Mouse (Mus musculus) embryonic facial prominence, embryonic 12.5 days (tissue): ENCODE data around the gene Rab11b. TPM values are rescaled to one million over a fixed set of nuclear protein-coding genes. Genes with fewer than 3 reads are reported as not detected.
"Not testable (repeated sequence)": the region's sequence is repeated elsewhere in the genome, so short reads cannot be mapped to it uniquely, and the experiment has no call there.

Experiments used
- ATAC-seq: fragments of 200-750 bp; cut with Nextera tagmentation; 2 replicates; pipeline ENCODE4 v1.8.0; 2017; ENCODE audit not compliant: insufficient number of reproducible peaks, insufficient read depth, low FRiP score, low TSS enrichment
- H3K27ac ChIP-seq: fragments of 300-500 bp; sonication (generic); 2 replicates; pipeline ENCODE4 v1.5.1; 2016; ENCODE audit warnings: mild to moderate bottlenecking
- H3K27me3 ChIP-seq: fragments of 300-500 bp; sonication (generic); 2 replicates; pipeline ENCODE4 v1.6.1; 2016; ENCODE audit warnings: mild to moderate bottlenecking, moderate library complexity
- H3K36me3 ChIP-seq: fragments of 300-500 bp; sonication (generic); 2 replicates; pipeline ENCODE4 v1.6.1; 2016; ENCODE audit warnings: mild to moderate bottlenecking
- H3K4me1 ChIP-seq: fragments of 300-500 bp; sonication (generic); 2 replicates; pipeline ENCODE4 v1.6.1; 2016
- H3K4me2 ChIP-seq: fragments of 300-500 bp; sonication (generic); replicated peaks from 2 replicates; pipeline ENCODE4 v1.6.1; 2016; ENCODE audit warnings: mild to moderate bottlenecking, moderate library complexity
- H3K4me3 ChIP-seq: fragments of 300-500 bp; sonication (generic); 2 replicates; pipeline ENCODE4 v1.5.1; 2016; ENCODE audit warnings: mild to moderate bottlenecking
- H3K9ac ChIP-seq: fragments of 300-500 bp; sonication (generic); 2 replicates; pipeline ENCODE4 v1.6.1; 2016; ENCODE audit warnings: mild to moderate bottlenecking, moderate library complexity
- H3K9me3 ChIP-seq: fragments of 300-500 bp; sonication (generic); 2 replicates; pipeline ENCODE4 v1.6.1; 2016; ENCODE audit warnings: mild to moderate bottlenecking, moderate library complexity
- WGBS: fragments of 180-500 bp; shearing (Covaris S2); methylation state at CpG from one replicate; pipeline ENCODE4 v1.1.7; 2016; 5-methylcytosine and 5-hydroxymethylcytosine counted together
- polyA plus RNA-seq: library from polyadenylated mRNA; unstranded; fragments of >200 nt; fragmentation: Nextera tagmentation; extraction: Ambion mirVana; gene quantifications from 2 replicates; pipeline ENCODE4 v1.2.1, GENCODE M21; 2016

Gene Rab11b
- polyA plus RNA-seq, 1 experiment from 2014 or later: 367 TPM

DNA sequence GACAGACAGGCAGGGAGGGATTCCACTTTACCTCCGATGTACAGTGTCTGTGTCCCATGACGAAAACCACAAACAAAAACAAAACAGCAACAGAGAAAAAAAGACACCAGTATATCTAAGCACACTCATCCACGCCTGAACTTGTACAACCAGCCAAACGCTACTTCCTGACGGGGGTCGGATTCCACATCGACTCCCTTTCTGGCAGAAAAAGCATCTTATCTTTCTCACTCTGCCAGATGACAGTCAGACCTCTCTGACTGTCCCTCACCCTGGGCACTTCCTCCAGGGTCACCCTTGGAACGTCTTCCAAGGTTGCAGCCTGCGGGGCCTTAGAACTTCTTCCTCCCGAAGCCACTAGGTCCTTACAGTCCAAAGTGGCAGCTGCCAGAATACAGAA lies 26.8 kb downstream of the Rab11b start:
- not testable (repeated sequence) for H3K4me1 ChIP-seq, H3K4me3 ChIP-seq, H3K9me3 ChIP-seq, ATAC-seq, H3K27ac ChIP-seq, H3K36me3 ChIP-seq, H3K4me2 ChIP-seq, H3K9ac ChIP-seq, H3K27me3 ChIP-seq
- 73% methylated on average over 10 of the region's 10 CpGs for WGBS

- not testable (repeated sequence) for H3K9me3 ChIP-seq, H3K4me2 ChIP-seq, H3K36me3 ChIP-seq, ATAC-seq, H3K27me3 ChIP-seq, H3K4me1 ChIP-seq, H3K27ac ChIP-seq, H3K9ac ChIP-seq, H3K4me3 ChIP-seq
- 76% methylated on average over 9 of the region's 9 CpGs for WGBS
These were observed 27.7 kb downstream of the Rab11b start for GRCm38 (mm10) chr17:33732556-33733083.

DNA sequence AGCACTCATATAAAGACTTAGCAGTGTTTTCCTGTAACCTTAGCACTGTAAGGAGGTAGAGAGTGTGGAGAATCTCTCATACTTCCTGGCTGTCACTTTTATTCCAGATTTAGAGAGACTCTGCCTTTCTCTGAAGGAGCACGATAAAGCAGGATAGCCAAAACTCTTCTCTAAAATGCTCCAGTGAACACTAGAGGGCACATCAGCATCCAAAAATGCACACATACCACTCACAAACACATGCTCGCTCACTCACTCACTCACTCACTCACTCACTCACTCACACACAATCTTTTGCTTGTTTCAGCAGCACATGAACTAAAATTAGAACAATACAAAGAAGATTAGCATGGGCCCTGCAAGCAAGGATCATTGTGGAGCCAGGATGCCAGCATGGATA lies 31.1 kb downstream of the Rab11b start:
- no peaks in the 10 kb centered on the region for H3K9me3 ChIP-seq
- H3K27me3 ChIP-seq: no peaks in the 10 kb centered on the region
- no peak overlapping the region for H3K4me3 ChIP-seq
- H3K4me1 ChIP-seq: no peaks in the 10 kb centered on the region
- no peak overlapping the region for H3K27ac ChIP-seq
- WGBS: 69% methylated on average over 2 of the region's 2 CpGs
- no peaks in the 10 kb centered on the region for H3K36me3 ChIP-seq
- H3K4me2 ChIP-seq: no peak overlapping the region
- ATAC-seq: no peak
- H3K9ac ChIP-seq: no peak overlapping the region

DNA sequence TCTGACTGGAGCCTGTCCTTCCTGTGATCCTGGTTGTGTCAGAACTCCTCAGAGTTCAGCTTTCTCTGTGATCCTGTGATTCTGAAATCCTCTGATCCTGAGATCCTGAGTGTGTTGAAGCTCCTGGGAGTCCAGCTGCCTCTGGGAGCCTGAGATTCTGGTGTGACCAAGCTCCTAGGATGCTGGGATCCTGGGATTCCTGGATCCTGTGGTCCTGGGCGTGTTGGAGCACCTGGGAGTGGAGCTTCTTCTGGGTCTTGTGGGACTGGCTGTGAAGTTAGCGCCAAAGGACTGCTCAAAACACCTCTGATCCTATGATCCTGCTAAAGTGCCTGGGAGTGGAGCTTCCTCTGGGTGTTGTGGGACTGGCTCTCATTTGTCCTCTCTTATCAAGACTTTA lies 31.9 kb downstream of the Rab11b start:
- no peaks in the 10 kb centered on the region for H3K27me3 ChIP-seq
- H3K4me2 ChIP-seq: no peak overlapping the region
- 63% methylated on average over 2 of the region's 2 CpGs for WGBS
- no peaks in the 10 kb centered on the region for H3K36me3 ChIP-seq
- no peak overlapping the region for H3K9ac ChIP-seq
- no peak overlapping the region for H3K4me3 ChIP-seq
- H3K4me1 ChIP-seq: no peaks in the 10 kb centered on the region
- no peak for ATAC-seq
- no peak overlapping the region for H3K27ac ChIP-seq
- no peaks in the 10 kb centered on the region for H3K9me3 ChIP-seq

DNA sequence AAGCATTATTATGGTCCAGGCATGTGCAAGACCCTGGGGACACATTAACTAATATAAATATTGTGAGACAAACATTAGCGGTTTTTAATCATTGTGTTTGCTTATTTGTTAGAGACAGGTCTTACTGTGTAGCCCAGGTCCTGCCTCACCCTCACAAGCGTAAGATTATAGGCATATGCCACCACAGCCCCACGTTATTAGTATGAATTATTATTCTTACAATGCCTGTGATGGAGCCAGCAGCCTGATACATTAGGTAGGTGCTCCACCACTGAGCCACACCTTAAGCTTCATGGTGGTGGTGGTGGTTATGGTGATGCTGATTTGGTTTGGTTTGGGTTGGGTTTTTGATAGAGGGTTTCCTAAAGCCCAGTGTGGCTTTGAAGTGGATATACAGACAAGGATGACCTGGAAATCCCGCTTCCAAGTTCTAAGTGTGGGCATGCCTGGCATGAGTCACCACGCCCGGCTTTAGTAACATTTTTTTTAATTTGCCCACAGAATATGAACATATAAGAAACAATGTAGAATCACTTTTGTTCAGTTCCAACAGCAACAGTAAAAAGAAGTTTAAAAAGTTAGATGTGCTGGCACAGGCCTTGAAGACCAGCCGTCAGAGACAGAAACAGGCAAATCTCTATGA lies 40.5 kb downstream of the Rab11b start:
- no peak for ATAC-seq

DNA sequence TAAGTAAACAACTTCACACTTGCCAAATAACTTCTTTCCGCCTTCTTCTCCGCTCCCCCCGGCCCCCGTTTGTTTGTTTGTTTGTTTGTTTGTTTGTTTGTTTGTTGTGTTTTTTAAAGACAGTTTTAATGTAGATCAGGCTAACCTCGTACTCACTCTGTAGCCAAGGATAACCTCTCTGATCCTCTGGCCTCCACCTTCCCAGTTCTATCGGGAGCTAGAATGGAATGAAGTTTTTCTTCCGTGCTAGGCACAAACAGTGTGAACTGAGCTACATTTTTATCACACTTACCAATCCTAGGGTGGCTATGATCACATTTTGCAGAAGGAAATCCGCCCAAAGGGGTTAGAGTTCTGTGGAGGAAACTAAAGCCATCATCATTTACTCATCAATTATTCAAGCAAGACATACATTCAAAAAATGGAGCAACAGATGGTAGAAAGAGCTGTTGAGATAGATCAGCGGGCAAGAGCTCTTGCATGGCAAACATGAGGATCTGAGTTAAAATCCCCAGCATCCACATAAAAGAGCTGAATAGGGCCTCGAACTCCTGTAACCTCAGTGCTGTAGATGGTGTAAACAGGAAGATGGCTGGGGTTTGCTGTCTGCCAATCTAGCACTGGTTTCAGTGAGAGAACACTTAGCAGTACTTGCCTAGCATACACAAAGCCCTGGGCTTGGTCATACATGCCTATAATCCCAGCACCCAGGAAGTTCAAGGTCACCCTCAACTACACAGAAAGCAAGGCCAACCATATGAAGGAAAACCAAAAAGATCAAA lies 41.2 kb downstream of the Rab11b start:
- peak overlapping the region; percentile 77 for H3K4me2 ChIP-seq

More for the DNA sequence above, 40.5 kb downstream of the Rab11b start:
- Histone ChIP-seq H3K9me3 (no peaks in the 10 kb centered on the region), H3K36me3 (no peaks in the 10 kb centered on the region), H3K4me1 (0 out of 2 replicates have a peak, but pooled peaks cover 5% of the 10 kb centered on the region), H3K4me2 (no peak overlapping the region), H3K27ac (no peak overlapping the region), H3K9ac (no peak overlapping the region), H3K27me3 (no peaks in the 10 kb centered on the region), H3K4me3 (no peak overlapping the region)
- 92% methylated on average over 7 of the region's 7 CpGs for WGBS

GRCm38 (mm10) chr17:33718384-33718881 lies 41.9 kb downstream of the Rab11b start, which contains the start of gene March2:
Gene March2 (minus strand): TSS chr17:33718670.
- peak; percentile 99 for ATAC-seq
- peak within 1 kb of the TSS; percentile 85 for H3K4me3 ChIP-seq
- WGBS: under 1% methylated on average over 46 of the region's 46 CpGs
- H3K27ac ChIP-seq: no peak within 1 kb of the TSS
- peak within 1 kb of the TSS; percentile 62 for H3K9ac ChIP-seq
- no peaks in the 10 kb centered on the region for H3K9me3 ChIP-seq
- no peaks in the 10 kb centered on the region for H3K27me3 ChIP-seq
- H3K36me3 ChIP-seq: no peaks in the 10 kb centered on the region
- H3K4me2 ChIP-seq: peak within 1 kb of the TSS; percentile 77
- H3K4me1 ChIP-seq: 0 out of 2 replicates have a peak, but pooled peaks cover 5% of the 10 kb centered on the region

More for the DNA sequence above, 41.2 kb downstream of the Rab11b start:
- no peak for ATAC-seq
- H3K9ac ChIP-seq: no peak overlapping the region
- H3K27me3 ChIP-seq: no peaks in the 10 kb centered on the region
- H3K36me3 ChIP-seq: no peaks in the 10 kb centered on the region
- 53% methylated on average over 10 of the region's 10 CpGs for WGBS
- no peak overlapping the region for H3K27ac ChIP-seq
- peak overlapping the region; percentile 85 for H3K4me3 ChIP-seq
- 0 out of 2 replicates have a peak, but pooled peaks cover 5% of the 10 kb centered on the region for H3K4me1 ChIP-seq
- H3K9me3 ChIP-seq: no peaks in the 10 kb centered on the region

DNA sequence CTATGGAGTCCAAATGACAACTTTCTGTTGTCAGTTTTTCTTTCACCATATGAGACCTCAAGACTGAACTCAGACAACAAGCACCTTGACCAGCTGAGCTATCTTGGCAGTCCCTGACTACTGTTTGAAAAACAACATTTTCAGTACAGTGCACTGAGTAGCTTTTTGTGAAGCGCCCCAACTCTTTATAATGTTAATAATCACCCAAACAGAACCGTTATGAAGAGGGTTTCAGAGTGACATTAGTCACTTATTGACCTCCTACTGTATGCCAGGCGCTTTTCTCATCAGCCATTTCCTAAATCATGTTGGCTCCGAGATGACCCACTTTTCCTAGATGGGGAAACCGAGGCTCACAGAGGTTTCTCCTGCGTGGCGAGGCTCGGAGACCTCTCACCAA lies 42.3 kb downstream of the Rab11b start:
- no peak for ATAC-seq
- Histone ChIP-seq H3K36me3 (no peaks in the 10 kb centered on the region), H3K4me2 (peak overlapping the region; percentile 77), H3K9ac (peak overlapping the region; percentile 62), H3K4me3 (peak overlapping the region; percentile 85), H3K27me3 (no peaks in the 10 kb centered on the region), H3K27ac (no peak overlapping the region), H3K4me1 (0 out of 2 replicates have a peak, but pooled peaks cover 5% of the 10 kb centered on the region), H3K9me3 (no peaks in the 10 kb centered on the region)
- 9% methylated on average over 8 of the region's 8 CpGs for WGBS

- WGBS: 97% methylated on average over 1 of the region's 1 CpGs
- H3K27ac ChIP-seq: no peak overlapping the region
- ATAC-seq: no peak
- H3K4me2 ChIP-seq: no peak overlapping the region
- H3K36me3 ChIP-seq: no peaks in the 10 kb centered on the region
- no peaks in the 10 kb centered on the region for H3K27me3 ChIP-seq
- no peak overlapping the region for H3K9ac ChIP-seq
- 0 out of 2 replicates have a peak, but pooled peaks cover 5% of the 10 kb centered on the region for H3K4me1 ChIP-seq
- H3K4me3 ChIP-seq: no peak overlapping the region
- no peaks in the 10 kb centered on the region for H3K9me3 ChIP-seq
These were observed 43.1 kb downstream of the Rab11b start for GRCm38 (mm10) chr17:33717246-33717645.

DNA sequence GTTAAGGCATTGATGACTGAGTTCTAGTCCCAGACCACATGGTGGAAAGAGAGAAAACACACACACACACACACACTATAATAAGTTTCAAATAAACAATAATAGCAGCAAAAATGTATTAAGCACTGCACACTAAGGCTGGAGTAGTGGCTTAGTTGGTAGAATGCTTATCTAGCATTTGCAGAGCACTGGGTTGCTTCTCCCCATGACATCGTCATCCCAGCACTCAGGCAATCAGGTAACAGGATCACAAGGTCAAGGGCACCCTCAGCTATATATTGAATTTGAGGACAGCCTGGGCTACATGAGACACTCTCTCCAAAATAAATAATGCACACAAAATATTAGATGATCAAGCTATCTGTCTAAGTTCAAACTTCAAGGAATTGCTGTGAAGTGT lies 45.6 kb downstream of the Rab11b start:
- Histone ChIP-seq H3K4me3 (no peak overlapping the region), H3K4me1 (0 out of 2 replicates have a peak, but pooled peaks cover 5% of the 10 kb centered on the region), H3K36me3 (no peaks in the 10 kb centered on the region), H3K9ac (no peak overlapping the region), H3K9me3 (no peaks in the 10 kb centered on the region), H3K4me2 (no peak overlapping the region), H3K27me3 (no peaks in the 10 kb centered on the region), H3K27ac (no peak overlapping the region)
- no peak for ATAC-seq
- WGBS: 94% methylated on average over 1 of the region's 1 CpGs

DNA sequence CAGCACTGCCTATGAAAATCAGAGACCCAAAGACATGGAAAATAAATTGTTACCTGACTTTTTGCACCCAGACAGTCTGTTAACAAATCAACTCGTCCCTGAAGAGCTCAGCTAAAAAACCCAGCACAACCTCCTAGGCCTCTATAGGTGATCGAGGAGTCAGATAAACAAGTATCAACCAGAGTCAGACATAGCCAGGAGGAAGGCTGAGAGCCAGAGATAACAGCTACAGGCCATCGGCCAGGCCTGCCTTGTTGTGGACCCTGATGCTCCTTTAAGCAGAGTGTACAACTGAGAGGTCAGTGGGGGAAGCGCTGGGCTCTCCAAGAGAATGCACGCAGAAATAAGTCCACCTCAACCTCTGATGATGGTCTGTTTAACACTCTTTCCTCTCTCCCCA lies 47.1 kb downstream of the Rab11b start:
- Histone ChIP-seq H3K4me2 (no peak overlapping the region), H3K4me3 (no peak overlapping the region), H3K4me1 (0 out of 2 replicates have a peak, but pooled peaks cover 5% of the 10 kb centered on the region), H3K27me3 (no peaks in the 10 kb centered on the region), H3K36me3 (peaks cover 8% of the 10 kb centered on the region), H3K9me3 (no peaks in the 10 kb centered on the region), H3K27ac (no peak overlapping the region), H3K9ac (no peak overlapping the region)
- 84% methylated on average over 5 of the region's 5 CpGs for WGBS
- no peak for ATAC-seq
